Mouse (Mus musculus): ENCODE results near the gene Rcbtb2. TPM values are rescaled to one million over a fixed set of nuclear protein-coding genes. Genes with fewer than 3 reads are reported as not detected.

Gene Rcbtb2
- 10 to 100 TPM; 28.8 to 32.6 TPM for total RNA-seq (2023)

GRCm38 (mm10) chr14:73122923-73123278, at the start of gene Rcbtb2:
Gene Rcbtb2, plus strand, starts transcription at chr14:73123037.

DNA sequence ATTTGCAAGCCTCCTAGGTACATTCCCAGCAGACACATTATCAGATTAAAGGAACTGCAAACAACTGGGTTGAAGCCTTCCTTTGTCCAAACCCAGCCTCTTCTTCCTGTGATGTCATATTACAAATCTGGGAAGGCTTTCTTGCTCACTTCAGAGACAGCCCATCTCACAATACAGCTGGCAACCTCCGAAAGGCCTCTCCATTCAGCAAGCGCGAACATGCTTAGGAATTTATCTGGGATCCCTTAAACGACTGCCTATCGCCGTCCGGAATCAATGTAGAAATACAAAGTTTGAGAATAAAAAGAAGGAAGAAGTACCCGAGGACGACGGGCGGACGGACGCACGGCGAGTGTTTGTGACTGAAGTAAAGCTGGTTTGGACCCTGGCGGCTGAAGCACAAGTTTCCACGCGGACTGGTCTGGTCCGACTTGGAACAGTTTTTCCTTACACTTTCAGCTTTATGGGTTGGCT, 115.0 kb downstream of the Rcbtb2 start, which contains the start of gene Lpar6:
Gene Lpar6 (plus strand): TSS at position 48 of the 474 bp plus-strand sequence.

Other genes starting within 250 kb of the Rcbtb2 start
- under 1 TPM; 0.79 to 0.82 TPM for gene Cysltr2, start 73.9 kb upstream of the Rcbtb2 start, total RNA-seq (2023)
- 10 to 100 TPM; 15.2 to 15.6 TPM for gene Lpar6, start 114.9 kb downstream of the Rcbtb2 start, total RNA-seq (2023)
- 10 to 100 TPM; 68.3 to 76.3 TPM for gene Rb1, start 202.8 kb downstream of the Rcbtb2 start, total RNA-seq (2023)

Data from neutrophil, adult 83 days (primary cell).